Mouse (Mus musculus) CH12.LX (cell line): ENCODE results near the gene Lif. TPM values are rescaled to one million over a fixed set of nuclear protein-coding genes. Genes with fewer than 3 reads are reported as not detected.
A peak's percentile ranks its signal among the peaks of the same experiment; 100 is the strongest.

Experiments used
- DNase-seq: peaks from one replicate; pipeline ENCODE4 v3.0.0-alpha.2; 2013; ENCODE audit errors: extremely low read depth
- H3K27ac ChIP-seq: 2 replicates; pipeline ENCODE4 v1.5.1; 2012; ENCODE audit warnings: low read depth, mild to moderate bottlenecking, control low read depth, moderate library complexity; ENCODE audit not compliant: insufficient read depth
- H3K27me3 ChIP-seq: replicated peaks from 2 replicates; pipeline ENCODE3; 2012; ENCODE audit warnings: inconsistent platforms
- H3K36me3 ChIP-seq, 2 experiments: replicated peaks in 1 of 2; 2 replicates each; pipeline versions ENCODE3 to v1.6.1; 2012; ENCODE audit warnings: inconsistent platforms in 1 of 2, low read length in 1 of 2, mild to moderate bottlenecking in 1 of 2, mixed read lengths in 1 of 2, moderate library complexity in 1 of 2; ENCODE audit not compliant: control insufficient read depth in 1 of 2, insufficient read depth in 1 of 2
- H3K4me1 ChIP-seq, 2 experiments: 2 replicates each; pipeline ENCODE4 v1.6.1; 2012; ENCODE audit warnings: inconsistent platforms in 1 of 2, moderate library complexity in 1 of 2; ENCODE audit not compliant: insufficient read depth in 2 of 2, control insufficient read depth in 1 of 2
- H3K4me2 ChIP-seq: 2 replicates; pipeline ENCODE4 v1.6.1; 2012; ENCODE audit warnings: low read depth, mild to moderate bottlenecking, control low read depth; ENCODE audit not compliant: poor library complexity, insufficient read depth, severe bottlenecking
- H3K4me3 ChIP-seq, 3 experiments: fragments of 150-350 bp in 1 of 3; sonication (generic) in 1 of 3; replicated peaks in 1 of 3; 2 replicates each; pipeline versions ENCODE3 to v1.5.1; 2011 to 2012; ENCODE audit warnings: low read depth in 2 of 3, low read length in 2 of 3, mild to moderate bottlenecking in 2 of 3, moderate library complexity in 2 of 3, control low read depth in 1 of 3, improper control_type of control experiment in 1 of 3, inconsistent platforms in 1 of 3, mixed read lengths in 1 of 3; ENCODE audit not compliant: poor library complexity in 1 of 3
- H3K79me2 ChIP-seq: replicated peaks from 2 replicates; pipeline ENCODE4 v1.6.1; 2012; ENCODE audit warnings: mild to moderate bottlenecking, moderate library complexity; ENCODE audit not compliant: control insufficient read depth, poor library complexity, insufficient read depth, severe bottlenecking; ENCODE audit errors: extremely low read depth
- H3K9ac ChIP-seq: 2 replicates; pipeline ENCODE4 v1.6.1; 2012; ENCODE audit warnings: low read depth, mild to moderate bottlenecking, control low read depth, moderate library complexity; ENCODE audit not compliant: insufficient read depth
- H3K9me3 ChIP-seq: replicated peaks from 2 replicates; pipeline ENCODE3; 2012; ENCODE audit warnings: low read length, inconsistent platforms, mixed read lengths
- CHD1 ChIP-seq: IDR thresholded peaks from 2 replicates; pipeline ENCODE4 v1.6.1; 2012; ENCODE audit warnings: low read depth, low read length, improper control_type of control experiment, inconsistent platforms
- CHD2 ChIP-seq: IDR thresholded peaks from 2 replicates; pipeline ENCODE4 v1.6.1; 2011; ENCODE audit warnings: low read length, improper control_type of control experiment
- CTCF ChIP-seq, 2 experiments: IDR thresholded peaks in 1 of 2; conservative IDR thresholded peaks in 1 of 2; 2 replicates each; pipeline ENCODE4 v1.5.1; 2011 to 2012; ENCODE audit warnings: low read depth in 2 of 2, low read length in 2 of 2, improper control_type of control experiment in 1 of 2, inconsistent platforms in 1 of 2, mild to moderate bottlenecking in 1 of 2, moderate library complexity in 1 of 2
- E2F4 ChIP-seq: IDR thresholded peaks from 2 replicates; pipeline ENCODE4 v1.6.1; 2011; ENCODE audit warnings: low read depth, low read length, improper control_type of control experiment; ENCODE audit not compliant: insufficient replicate concordance
- ELF1 ChIP-seq: IDR thresholded peaks from 2 replicates; pipeline ENCODE4 v1.6.1; 2014; ENCODE audit warnings: low read depth, mild to moderate bottlenecking, inconsistent platforms, low read length, improper control_type of control experiment
- EP300 ChIP-seq: IDR thresholded peaks from 2 replicates; pipeline ENCODE4 v1.6.1; 2011; ENCODE audit warnings: low read length, improper control_type of control experiment
- ETS1 ChIP-seq: conservative IDR thresholded peaks from 2 replicates; pipeline ENCODE4 v1.6.1; 2012; ENCODE audit warnings: low read depth, mild to moderate bottlenecking, inconsistent platforms, low read length, improper control_type of control experiment, moderate library complexity
- GABPA ChIP-seq: IDR thresholded peaks from 2 replicates; pipeline ENCODE4 v1.6.1; 2012; ENCODE audit warnings: low read depth, low read length, improper control_type of control experiment, inconsistent platforms; ENCODE audit not compliant: insufficient replicate concordance
- IRF4 ChIP-seq: IDR thresholded peaks from 2 replicates; pipeline ENCODE4 v1.6.1; 2014; ENCODE audit warnings: low read depth, mild to moderate bottlenecking, inconsistent platforms, low read length, improper control_type of control experiment
- JUND ChIP-seq: conservative IDR thresholded peaks from 2 replicates; pipeline ENCODE4 v1.6.1; 2011; ENCODE audit warnings: low read depth, low read length, improper control_type of control experiment
- KAT2A ChIP-seq: IDR thresholded peaks from 2 replicates; pipeline ENCODE4 v1.6.1; 2012; ENCODE audit warnings: low read length, improper control_type of control experiment, inconsistent platforms; ENCODE audit not compliant: insufficient replicate concordance
- MAFK ChIP-seq: IDR thresholded peaks from 2 replicates; pipeline ENCODE4 v1.6.1; 2011; ENCODE audit warnings: low read length, improper control_type of control experiment; ENCODE audit not compliant: insufficient replicate concordance
- MAX ChIP-seq: IDR thresholded peaks from 2 replicates; pipeline ENCODE4 v1.6.1; 2011; ENCODE audit warnings: low read length, improper control_type of control experiment
- MAZ ChIP-seq: IDR thresholded peaks from 2 replicates; pipeline ENCODE4 v1.6.1; 2012; ENCODE audit warnings: low read depth, mild to moderate bottlenecking, inconsistent platforms, low read length, improper control_type of control experiment, moderate library complexity
- MEF2A ChIP-seq: IDR thresholded peaks from 2 replicates; pipeline ENCODE4 v1.6.1; 2014; ENCODE audit warnings: low read depth, mild to moderate bottlenecking, inconsistent platforms, low read length, improper control_type of control experiment, borderline replicate concordance
- MXI1 ChIP-seq: IDR thresholded peaks from 2 replicates; pipeline ENCODE4 v1.6.1; 2011; ENCODE audit warnings: mild to moderate bottlenecking, low read depth, low read length, improper control_type of control experiment
- MYC ChIP-seq: IDR thresholded peaks from 2 replicates; pipeline ENCODE4 v1.6.1; 2011; ENCODE audit warnings: low read depth, mild to moderate bottlenecking, improper control_type of control experiment, low read length
- NELFE ChIP-seq: IDR thresholded peaks from 2 replicates; pipeline ENCODE4 v1.6.1; 2011; ENCODE audit warnings: low read depth, low read length, improper control_type of control experiment
- NRF1 ChIP-seq: IDR thresholded peaks from 2 replicates; pipeline ENCODE4 v1.6.1; 2014; ENCODE audit warnings: low read depth, mild to moderate bottlenecking, inconsistent platforms, low read length, improper control_type of control experiment, moderate library complexity
- POLR2A ChIP-seq: IDR thresholded peaks from 2 replicates; pipeline ENCODE4 v1.6.1; 2011; ENCODE audit warnings: low read depth, mild to moderate bottlenecking, improper control_type of control experiment, low read length
- RCOR1 ChIP-seq: conservative IDR thresholded peaks from 2 replicates; pipeline ENCODE4 v1.6.1; 2012; ENCODE audit warnings: low read depth, mild to moderate bottlenecking, inconsistent platforms, low read length, improper control_type of control experiment
- SMC3 ChIP-seq: IDR thresholded peaks from 2 replicates; pipeline ENCODE4 v1.6.1; 2011; ENCODE audit warnings: low read depth, low read length, improper control_type of control experiment
- TBP ChIP-seq: conservative IDR thresholded peaks from 2 replicates; pipeline ENCODE4 v1.6.1; 2011; ENCODE audit warnings: low read depth, low read length, improper control_type of control experiment
- TCF12 ChIP-seq: IDR thresholded peaks from 2 replicates; pipeline ENCODE4 v1.6.1; 2014; ENCODE audit warnings: low read depth, mild to moderate bottlenecking, inconsistent platforms, low read length, improper control_type of control experiment
- UBTF ChIP-seq: IDR thresholded peaks from 2 replicates; pipeline ENCODE4 v1.6.1; 2012; ENCODE audit warnings: low read depth, mild to moderate bottlenecking, inconsistent platforms, low read length, improper control_type of control experiment, moderate library complexity
- USF1 ChIP-seq: IDR thresholded peaks from 2 replicates; pipeline ENCODE4 v1.6.1; 2014; ENCODE audit warnings: low read depth, mild to moderate bottlenecking, inconsistent platforms, low read length, improper control_type of control experiment
- USF2 ChIP-seq: conservative IDR thresholded peaks from 2 replicates; pipeline ENCODE4 v1.6.1; 2011; ENCODE audit warnings: low read depth, low read length, improper control_type of control experiment
- ZC3H11A ChIP-seq: IDR thresholded peaks from 2 replicates; pipeline ENCODE4 v1.6.1; 2012; ENCODE audit warnings: low read depth, mild to moderate bottlenecking, inconsistent platforms, low read length, improper control_type of control experiment
- ZKSCAN1 ChIP-seq: IDR thresholded peaks from 2 replicates; pipeline ENCODE4 v1.6.1; 2012; ENCODE audit warnings: low read depth, inconsistent platforms, low read length, improper control_type of control experiment, borderline replicate concordance
- ZMIZ1 ChIP-seq: IDR thresholded peaks from 2 replicates; pipeline ENCODE4 v1.6.1; 2012; ENCODE audit warnings: low read depth, mild to moderate bottlenecking, inconsistent platforms, low read length, improper control_type of control experiment
- ZNF384 ChIP-seq: IDR thresholded peaks from 2 replicates; pipeline ENCODE4 v1.6.1; 2012; ENCODE audit warnings: low read depth, low read length, improper control_type of control experiment, inconsistent platforms
- dilution Hi-C: fragments of 300-500 bp; cut with MboI; formaldehyde crosslinking; loops from 2 replicates; pipeline ENCODE4 v1.14.3; 2020; ENCODE audit warnings: low sequenced_read_pairs; ENCODE audit not compliant: extremely low pct_unique_long_range_greater_than_20kb, extremely low pct_ligation_motif_present
- in situ Hi-C: fragments of 300-500 bp; cut with MboI; formaldehyde crosslinking; loops from 3 replicates; pipeline ENCODE4 v1.14.3; 2019; ENCODE audit warnings: low sequenced_read_pairs, low pct_ligation_motif_present, low pct_unique_long_range_greater_than_20kb, mixed read lengths
- polyA plus RNA-seq: library from polyadenylated mRNA; unstranded; fragments of >175 nt; gene quantifications from 2 replicates; pipeline ENCODE4 v1.2.1, GENCODE M21; 2012; ENCODE audit warnings: low read depth; ENCODE audit not compliant: insufficient read length
- total RNA-seq, 2 experiments: library from RNA; depleted of rRNA; stranded (reverse); fragments of 300-350 nt in 1 of 2; fragments of >200 nt in 1 of 2; gene quantifications; 2 replicates each; pipeline ENCODE4 v1.2.3; 2012 to 2014

Lif gene
- total and polyA plus RNA-seq, 3 experiments, result 0.05 to 1.8 (median 0.17) TPM

DNA sequence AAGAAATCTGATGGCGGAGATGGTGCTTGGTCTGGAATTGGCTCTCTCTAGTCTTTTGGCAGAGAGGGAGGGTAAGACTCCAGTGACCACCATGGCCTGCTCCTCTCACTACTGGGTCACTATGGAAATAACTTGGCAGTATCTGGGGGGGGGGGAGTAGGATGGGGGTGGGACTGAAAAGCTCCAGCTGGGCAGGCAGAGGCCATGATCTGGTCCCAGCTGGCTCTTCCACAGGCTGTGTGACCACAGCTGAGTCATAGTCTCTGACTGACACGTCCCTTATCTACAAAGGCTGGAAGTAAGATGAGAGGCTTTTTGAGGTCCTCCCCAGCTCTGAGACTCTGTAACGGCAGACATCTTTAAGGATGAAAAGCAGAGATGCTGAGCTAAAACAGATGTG, 40.4 kb downstream of the Lif start:
- no peak overlapping the region for H3K27ac ChIP-seq
- H3K4me2 ChIP-seq, result no peak overlapping the region
- in situ Hi-C loops, result loop anchor here (5.0 kb wide), 1 partner anchor 50 kb away; no protein-coding TSS in a partner anchor
- H3K27me3 ChIP-seq, result no peaks in the 10 kb centered on the region
- DNase-seq, result no peak
- H3K4me3 ChIP-seq, result no peak overlapping the region
- dilution Hi-C loops, result no loop called here
- peaks cover 41 to 79% of the 10 kb centered on the region in 2 experiments for H3K4me1 ChIP-seq
- H3K79me2 ChIP-seq, result no peaks in the 10 kb centered on the region
- H3K9me3 ChIP-seq, result no peaks in the 10 kb centered on the region
- no peaks in the 10 kb centered on the region for H3K36me3 ChIP-seq
- H3K9ac ChIP-seq, result no peak overlapping the region
- TF ChIP-seq UBTF (no peak), MAX (no peak), ETS1 (peak; percentile 89), EP300 (peak; percentile 34; the same call in 1 of the 2 replicates), POLR2A (no peak), TCF12 (0 out of 2 replicates have a peak, but pooled peaks have one; percentile 23), CHD1 (no peak), TBP (no peak), MAZ (no peak), USF2 (no peak)

DNA sequence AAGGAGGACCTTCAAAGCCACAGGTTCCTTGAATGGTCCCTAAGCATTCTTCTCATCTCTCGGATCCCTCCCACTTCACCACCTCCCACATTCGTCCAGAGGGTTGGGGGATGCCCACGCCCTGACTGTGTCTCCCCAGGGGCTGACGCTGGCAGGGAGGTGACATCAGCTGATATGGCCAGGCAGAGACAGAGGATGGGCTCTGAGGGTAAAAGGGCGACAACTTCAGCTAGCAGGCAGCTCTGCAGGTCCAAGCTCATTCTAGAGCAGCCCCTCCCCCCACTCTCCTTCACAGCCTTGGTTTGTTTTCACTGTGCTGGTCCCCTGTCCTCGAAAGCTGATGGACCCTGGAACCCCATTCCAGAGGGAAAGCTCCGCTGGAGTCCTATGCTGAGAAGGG, 41.3 kb downstream of the Lif start:
- H3K4me3 ChIP-seq, result no peak overlapping the region
- in situ Hi-C loops, result loop anchor here (5.0 kb wide), 1 partner anchor 49 kb away; no protein-coding TSS in a partner anchor
- H3K4me2 ChIP-seq, result no peak overlapping the region
- H3K36me3 ChIP-seq, result no peaks in the 10 kb centered on the region
- DNase-seq, result peak; percentile 76
- H3K27ac ChIP-seq, result peak overlapping the region; percentile 60; the same call in 1 of the 2 replicates
- dilution Hi-C loops, result no loop called here
- H3K4me1 ChIP-seq, result peaks cover 41 to 80% of the 10 kb centered on the region in 2 experiments
- no peaks in the 10 kb centered on the region for H3K79me2 ChIP-seq
- H3K27me3 ChIP-seq, result no peaks in the 10 kb centered on the region
- peak overlapping the region; percentile 4; the same call in 1 of the 2 replicates for H3K9ac ChIP-seq
- no peaks in the 10 kb centered on the region for H3K9me3 ChIP-seq
- no peak for TF ChIP-seq MYC
- TF ChIP-seq ELF1, result no peak
- TF ChIP-seq MXI1, result peak; percentile 45; the same call in 1 of the 2 replicates
- TF ChIP-seq ZMIZ1, result no peak; the same call in 1 of the 2 replicates
- no peak for TF ChIP-seq SMC3
- TF ChIP-seq KAT2A, result 0 out of 2 replicates have a peak, but pooled peaks have one; percentile 51
- peak; percentile 70 for TF ChIP-seq CHD2
- no peak for TF ChIP-seq RCOR1
- peak; percentile 57; the same call in 1 of the 2 replicates for TF ChIP-seq EP300
- TF ChIP-seq UBTF, result no peak
- TF ChIP-seq TCF12, result 0 out of 2 replicates have a peak, but pooled peaks have one; percentile 48
- 0 out of 2 replicates have a peak, but pooled peaks have one; percentile 18 for TF ChIP-seq NRF1
- TF ChIP-seq IRF4, result peak; percentile 57
- 0 out of 2 replicates have a peak, but pooled peaks have one; percentile 2 for TF ChIP-seq USF1
- no peak for TF ChIP-seq JUND
- no peak for TF ChIP-seq GABPA
- no peak for TF ChIP-seq ZC3H11A
- TF ChIP-seq E2F4, result no peak
- peak; percentile 51; the same call in 1 of the 2 replicates for TF ChIP-seq MEF2A
- TF ChIP-seq CTCF (conservative IDR thresholded peaks at IDR 0.05 in 1 of 2, IDR thresholded peaks at IDR 0.05 in 1 of 2; ENCODE audit: low read depth in 2 of 2, low read length in 2 of 2), result peak in 1 of 2 experiments; percentile 34; a peak in 2 of 4 replicates
- TF ChIP-seq POLR2A, result no peak
- TF ChIP-seq MAFK, result peak; percentile 61; the same call in 1 of the 2 replicates
- TF ChIP-seq NELFE, result no peak
- no peak for TF ChIP-seq MAX
- no peak for TF ChIP-seq ZNF384
- no peak for TF ChIP-seq USF2
- TF ChIP-seq ZKSCAN1, result no peak
